Mouse (Mus musculus): ENCODE measurements around the gene Defb41. TPM values are rescaled to one million over a fixed set of nuclear protein-coding genes. Genes with fewer than 3 reads are reported as not detected.
"Not testable (repeated sequence)": the region's sequence is repeated elsewhere in the genome, so short reads cannot be mapped to it uniquely, and the experiment has no call there.

The Defb41 gene
- not detected for total RNA-seq (2022)

DNA sequence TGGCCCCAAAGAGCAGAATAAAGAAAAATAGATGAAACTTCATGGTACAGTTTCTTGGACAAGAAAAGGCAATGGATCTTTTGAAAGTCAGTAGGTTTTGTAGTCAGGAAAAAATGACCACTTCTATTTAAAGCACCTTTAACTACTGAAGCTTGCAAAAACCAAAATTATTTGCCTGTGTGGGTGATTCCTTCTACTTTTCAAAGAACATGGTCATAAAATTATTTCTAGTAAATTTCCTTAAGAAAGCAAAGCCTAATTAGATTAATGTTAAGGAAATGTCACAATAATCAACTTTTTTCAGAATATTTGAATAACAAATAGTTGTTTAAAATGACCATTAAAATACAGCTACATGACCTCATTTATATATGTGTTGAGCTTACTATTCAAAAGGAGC, at the start of gene Defb41:
TSS of gene Defb41 (minus strand) at position 101 of the 400 bp plus-strand sequence.
- no peak for DNase-seq (ENCODE audit: low spot score in 2 of 2)

DNA sequence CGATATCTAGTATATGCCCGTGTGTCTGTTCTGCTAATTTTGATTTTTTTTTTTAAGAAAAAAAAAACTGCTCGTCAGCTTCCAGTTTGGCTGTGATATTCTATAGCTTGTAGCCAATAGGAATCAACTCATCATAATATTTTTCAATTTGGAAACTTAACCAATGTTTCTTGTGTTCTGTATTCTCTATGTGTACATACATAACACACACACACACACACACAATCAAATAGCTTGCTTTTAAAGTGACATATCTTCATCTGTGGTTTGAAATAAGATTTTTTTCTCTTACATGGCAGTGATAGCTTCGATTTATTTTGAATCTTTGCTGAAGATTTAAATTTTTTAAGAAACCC, 43.5 kb upstream of the Defb41 start:
- no peak for DNase-seq (ENCODE audit: low spot score in 2 of 2)

DNA sequence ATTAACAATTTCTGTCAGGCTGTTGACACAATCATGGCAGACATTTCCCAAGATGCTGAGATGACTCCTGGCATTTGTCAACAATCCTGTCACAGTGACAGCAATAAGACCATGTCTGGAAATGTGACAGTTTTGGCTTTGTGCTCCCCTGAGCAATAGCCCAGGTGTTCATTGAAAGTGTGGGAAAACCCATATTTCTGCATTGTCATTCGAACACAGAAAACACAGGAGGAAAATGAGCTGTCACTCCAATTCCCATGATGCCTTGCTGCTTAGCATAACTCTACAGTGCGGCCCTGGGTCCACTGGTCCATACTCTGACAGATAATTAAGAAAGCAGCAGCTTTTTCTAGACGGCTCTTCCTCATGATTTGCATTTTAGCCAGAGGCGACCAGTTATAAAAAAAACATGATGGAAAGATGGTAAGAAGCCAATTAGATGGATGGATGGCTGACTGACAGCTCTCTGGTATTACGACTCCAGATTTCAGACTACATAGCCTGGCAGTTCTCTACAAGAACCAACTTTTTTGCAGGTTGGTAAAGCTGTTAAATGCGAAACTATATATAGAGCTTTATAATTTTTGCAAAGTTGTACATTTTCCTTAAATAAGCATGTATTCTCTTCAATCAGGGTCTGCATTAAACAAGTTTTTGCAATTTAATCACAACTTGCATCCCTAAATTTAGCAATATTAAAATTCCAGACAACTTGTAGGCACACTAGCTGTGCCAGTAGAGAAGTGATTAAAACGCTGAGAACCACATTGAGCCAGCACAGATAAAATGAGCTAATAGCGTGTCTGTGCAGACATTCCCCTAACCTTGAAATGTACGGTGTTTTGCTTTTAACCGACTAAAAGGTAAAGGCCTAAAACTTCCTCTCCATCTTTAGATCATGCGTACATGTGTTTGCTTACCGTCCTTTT, 42.9 kb upstream of the Defb41 start:
- no peak for DNase-seq (ENCODE audit: low spot score in 2 of 2)

DNA sequence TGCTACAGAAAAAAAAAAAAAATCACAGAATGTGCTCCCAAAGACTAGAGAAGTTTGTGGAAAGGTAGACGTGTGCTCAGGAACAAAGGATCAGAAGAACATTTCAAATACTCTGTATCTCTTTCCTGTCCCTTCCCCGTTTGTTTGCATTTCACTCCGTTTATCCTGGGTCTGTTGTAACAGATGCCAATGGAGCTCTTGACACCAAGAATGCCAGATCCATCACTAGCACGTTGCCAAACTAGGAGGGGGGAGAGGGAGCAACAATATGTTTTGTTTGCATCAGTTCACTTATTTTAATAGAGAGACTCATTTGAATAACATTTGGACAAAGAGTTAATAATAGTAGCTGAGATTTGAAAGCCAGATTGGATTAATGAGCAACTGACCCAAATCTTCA, 27.6 kb upstream of the Defb41 start:
- no peak for DNase-seq (ENCODE audit: low spot score in 2 of 2)

DNA sequence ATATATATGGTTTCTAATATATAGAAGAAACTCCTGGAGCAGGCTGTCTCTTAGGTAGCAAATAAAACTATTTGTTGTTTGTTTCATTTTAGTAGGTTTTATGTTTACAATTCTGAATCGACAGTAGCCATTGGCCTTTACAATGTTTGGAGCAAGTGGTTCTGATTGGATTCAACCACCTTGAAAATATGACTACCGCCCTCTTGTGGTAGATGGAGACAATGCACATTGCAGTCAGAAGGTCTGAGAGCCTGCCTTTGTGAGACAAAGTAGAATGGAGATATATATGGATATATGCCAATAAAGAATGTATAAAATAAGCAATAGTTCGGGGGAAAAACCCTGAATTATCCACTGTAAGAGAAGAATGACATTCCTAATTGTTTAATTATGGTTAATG, 23.9 kb upstream of the Defb41 start:
- DNase-seq (ENCODE audit: low spot score in 2 of 2) = no peak

DNA sequence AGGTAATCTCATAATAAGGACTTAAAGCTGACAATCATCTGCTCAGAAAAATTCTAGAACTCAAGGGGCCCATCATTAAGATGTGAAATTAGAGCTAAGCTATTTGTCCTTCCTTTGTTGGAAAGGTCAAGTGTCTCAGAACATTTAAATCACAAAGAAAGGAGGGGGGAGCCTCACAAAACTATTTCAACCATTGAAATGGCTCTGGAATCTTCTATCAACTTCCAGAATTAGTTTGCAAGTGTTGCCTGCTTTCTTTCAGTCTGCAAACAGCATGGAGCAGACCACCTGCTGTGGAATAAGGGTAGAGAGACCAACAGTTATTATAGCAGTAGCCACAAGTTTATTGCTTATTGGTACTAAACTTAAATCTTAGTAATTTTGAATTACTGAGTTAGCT, 22.4 kb upstream of the Defb41 start:
- no peak for DNase-seq (ENCODE audit: low spot score in 2 of 2)

DNA sequence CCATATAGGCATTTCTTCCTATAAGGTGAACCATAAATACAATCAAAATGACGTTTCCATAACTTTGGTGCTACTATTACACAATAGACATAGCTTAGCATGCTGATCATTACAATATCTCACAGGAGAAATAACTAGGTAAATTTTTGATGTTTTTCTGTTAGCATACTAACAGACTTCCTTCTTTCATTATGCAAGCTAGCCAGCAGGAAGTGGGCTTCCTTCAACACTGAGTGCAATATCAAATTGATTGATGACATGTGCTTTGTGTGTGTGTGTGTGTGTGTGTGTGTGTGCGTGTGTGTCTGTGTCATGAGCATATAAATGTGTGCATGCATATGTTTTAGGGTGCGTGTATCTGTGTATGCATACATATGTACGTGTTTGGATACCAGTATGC, 6.2 kb upstream of the Defb41 start:
- DNase-seq (ENCODE audit: low spot score in 2 of 2) = no peak

DNA sequence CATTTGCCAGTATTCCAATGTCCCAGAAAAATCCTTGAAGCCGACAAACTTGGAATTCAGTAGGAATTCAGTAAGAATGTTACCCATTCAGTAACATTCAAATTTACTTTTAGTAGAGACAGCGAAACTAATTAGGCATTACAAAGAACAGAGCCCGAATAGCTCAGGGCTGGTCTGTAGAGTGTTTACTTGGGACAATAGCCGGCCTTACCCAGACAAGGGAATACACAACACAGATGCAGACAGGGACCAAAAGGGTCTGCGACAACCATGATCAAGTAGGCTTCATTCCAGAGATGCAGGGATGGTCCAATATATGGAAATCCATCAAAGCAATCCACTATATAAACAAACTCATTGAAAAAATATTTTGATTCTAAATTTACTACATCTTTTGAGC, 3.9 kb upstream of the Defb41 start:
- no peak for DNase-seq (ENCODE audit: low spot score in 2 of 2)

DNA sequence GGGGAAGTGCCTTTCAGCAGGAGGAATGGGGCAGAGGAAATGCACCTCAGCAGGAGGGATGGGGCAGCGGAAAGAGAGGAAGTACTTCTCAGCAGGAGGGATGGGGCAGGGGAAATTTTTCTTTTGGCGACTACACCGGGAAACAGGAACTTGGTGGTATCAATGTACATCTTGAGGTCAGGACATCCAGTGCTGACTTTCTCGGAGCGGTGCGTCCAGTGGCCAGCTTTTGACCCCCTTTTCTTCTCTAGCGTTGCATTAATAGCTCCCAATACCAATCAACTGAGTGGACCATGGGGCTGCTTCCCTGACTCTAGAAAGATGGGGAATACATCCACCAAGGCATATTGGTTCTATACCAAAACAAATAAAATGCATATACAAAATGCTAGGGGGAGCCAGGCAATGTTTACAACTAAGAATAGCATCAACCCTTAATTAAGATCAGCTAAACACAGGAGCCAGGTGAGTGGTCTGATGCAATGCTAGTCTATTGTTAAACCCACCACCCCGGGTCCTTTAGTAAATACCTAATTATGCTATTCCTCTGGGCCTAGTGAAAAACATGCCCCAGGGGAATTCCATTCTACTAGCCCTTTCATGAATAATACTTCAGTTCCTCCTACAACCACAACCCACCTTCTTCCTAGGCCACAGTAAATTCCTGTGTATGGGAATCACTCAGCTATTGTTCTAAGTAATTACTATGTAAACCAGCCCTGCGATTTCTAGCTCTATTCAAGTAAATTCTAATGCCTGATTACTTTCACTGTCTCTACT, 18.9 kb downstream of the Defb41 start:
- DNase-seq (ENCODE audit: low spot score in 2 of 2) = not testable (repeated sequence)

DNA sequence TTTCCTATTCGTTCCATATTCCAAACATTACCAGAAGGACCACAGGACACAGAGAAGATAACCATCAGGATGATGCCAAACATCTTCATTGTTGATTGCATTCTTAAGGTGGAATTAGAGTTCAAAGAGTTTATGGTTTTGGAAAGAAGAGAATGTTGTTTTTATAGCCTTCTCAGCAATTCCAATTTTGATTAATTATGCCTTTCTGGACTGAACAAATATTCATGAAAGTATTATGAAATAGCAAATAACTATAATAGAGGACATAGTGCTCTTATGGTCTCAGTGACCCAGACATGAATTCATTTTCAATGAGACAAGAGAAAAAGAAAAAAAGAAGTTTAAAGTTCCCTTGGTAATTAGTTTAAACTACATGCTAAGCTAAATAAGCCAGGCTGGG, 27.6 kb downstream of the Defb41 start, which contains the start of gene Defb18:
TSS of gene Defb18 (minus strand) at position 101 of the 400 bp plus-strand sequence.
- no peak for DNase-seq (ENCODE audit: low spot score in 2 of 2)

DNA sequence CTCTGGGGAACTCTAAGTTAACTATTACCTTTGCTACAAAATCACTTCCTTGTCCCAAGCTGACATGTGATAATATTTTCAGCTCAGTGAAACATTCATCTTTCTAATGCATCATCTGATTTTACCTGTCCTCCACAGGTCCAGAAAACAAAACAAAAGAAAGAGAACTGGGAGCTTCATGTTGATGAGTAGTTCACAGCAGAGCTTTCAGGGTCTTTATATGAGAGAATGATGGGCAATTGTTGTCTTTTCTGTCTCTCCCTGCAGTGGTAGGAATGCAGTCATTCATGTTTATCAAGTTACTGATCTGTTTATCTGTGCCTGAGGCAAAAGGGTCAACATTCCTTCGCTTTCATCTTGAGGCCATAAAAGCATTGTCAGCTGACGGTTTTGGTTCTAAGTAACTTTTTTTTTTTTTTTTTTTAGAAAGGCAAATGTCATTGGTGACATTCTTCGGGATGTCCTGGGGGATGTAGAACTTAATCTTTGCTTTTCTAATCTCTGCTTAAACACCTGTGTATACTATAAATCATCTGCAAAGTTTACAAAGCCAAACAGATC, 41.5 kb downstream of the Defb41 start:
- no peak for DNase-seq (ENCODE audit: low spot score in 2 of 2)

Other genes with a start within 250 kb of the Defb41 start
- not detected for gene Crisp4, start 119.2 kb downstream of the Defb41 start, total RNA-seq (2022)
- gene Defb18, start 27.7 kb downstream of the Defb41 start, total RNA-seq (2022) = not detected

Data from layer of hippocampus, adult 8-10 months (tissue).